Mouse (Mus musculus): ENCODE results near the gene Pip4k2b.
"Not testable (repeated sequence)": the region's sequence is repeated elsewhere in the genome, so short reads cannot be mapped to it uniquely, and the experiment has no call there.

The Pip4k2b gene

DNA sequence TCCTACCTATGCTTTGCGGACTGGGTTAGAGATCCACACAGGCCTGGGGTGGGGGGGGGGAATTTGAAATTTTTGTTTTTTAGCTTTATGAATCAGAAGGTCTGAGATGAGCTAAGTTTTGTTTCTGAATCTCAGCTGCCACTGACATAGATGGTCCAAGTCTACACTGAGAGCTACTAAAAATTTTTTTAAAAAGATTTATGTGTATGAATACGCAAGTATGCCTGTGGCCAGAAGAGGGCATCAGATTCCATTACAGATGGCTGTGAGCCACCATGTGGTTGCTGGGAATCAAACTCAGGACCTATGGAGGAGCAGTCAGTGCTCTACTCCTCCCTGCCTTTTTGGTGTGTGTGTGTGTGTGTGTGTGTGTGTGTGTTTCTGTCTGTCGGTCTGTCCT lies 30.1 kb downstream of the Pip4k2b start:
- DNase-seq = no peak

DNA sequence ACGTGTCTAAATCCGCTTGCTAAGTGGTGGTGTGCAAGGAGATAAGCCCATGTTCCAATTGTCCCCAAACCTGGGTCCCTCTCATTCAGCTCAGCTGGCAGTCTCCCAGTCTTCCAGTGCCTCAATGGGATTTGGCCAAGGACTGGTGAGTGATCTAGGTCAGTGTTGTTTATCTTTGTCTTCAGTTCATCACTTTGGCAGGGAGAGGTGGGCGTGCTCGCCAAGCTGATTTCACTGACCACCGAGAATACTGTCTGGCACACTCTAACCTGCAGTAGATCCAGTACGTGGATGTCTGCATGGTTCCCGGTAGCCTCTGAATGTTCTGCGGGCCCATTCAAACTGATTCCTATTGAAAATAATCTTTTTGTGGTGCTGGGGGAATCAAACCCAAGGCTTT lies 30.6 kb downstream of the Pip4k2b start:
- DNase-seq = no peak

GRCm38 (mm10) chr11:97712286-97712685 lies 32.2 kb downstream of the Pip4k2b start:
- DNase-seq = no peak

DNA sequence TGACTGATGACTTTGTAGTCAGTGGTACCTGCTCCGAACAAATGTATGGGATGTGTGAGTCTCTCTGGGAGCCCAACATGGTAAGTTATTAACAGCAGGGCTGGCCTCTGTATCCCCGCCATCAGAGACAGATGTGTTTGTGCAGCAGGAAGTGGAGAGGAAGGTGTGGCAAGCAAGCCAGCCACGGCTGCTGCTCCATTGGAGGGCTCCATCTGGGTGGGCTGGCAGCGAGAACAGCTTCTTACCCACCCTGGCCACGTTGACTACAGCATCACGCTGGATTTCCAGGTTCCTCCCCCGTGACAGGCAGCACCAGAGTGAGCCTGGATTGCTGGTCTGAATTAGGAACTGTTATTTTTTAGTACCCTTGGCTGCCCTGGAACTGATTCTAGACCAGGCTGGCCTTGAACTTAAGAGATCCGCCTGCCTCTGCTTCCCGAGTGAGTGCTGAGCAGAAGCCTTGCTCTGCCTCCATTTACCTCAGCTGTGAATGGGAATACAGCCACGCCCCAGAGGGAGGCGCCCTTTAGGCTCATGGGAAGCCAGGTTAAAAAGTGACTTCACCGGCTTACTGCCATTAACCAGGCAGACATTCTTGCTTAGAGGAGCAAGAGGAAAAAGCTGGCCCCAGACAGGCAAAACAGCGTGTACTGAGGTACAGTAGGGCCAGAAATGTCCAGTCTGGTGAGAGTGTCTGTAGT lies 33.2 kb downstream of the Pip4k2b start:
- no peak for DNase-seq

DNA sequence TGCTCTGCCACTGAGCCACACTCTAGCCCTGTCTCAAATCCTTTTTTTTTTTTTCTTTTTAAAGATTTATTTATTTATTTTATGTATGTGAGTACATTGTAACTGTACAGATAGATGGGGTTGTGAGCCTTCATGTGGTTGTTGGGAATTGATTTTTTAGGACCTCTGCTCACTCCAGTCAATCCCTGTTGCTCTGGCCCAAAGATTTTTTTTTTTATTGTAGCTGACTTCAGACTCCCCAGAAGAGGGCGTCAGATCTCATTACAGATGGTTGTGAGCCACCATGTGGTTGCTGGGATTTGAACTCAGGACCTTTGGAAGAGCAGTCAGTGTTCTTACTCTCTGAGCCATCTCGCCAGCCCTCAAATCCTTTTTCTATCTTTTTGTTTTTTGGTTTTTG lies 34.4 kb downstream of the Pip4k2b start:
- DNase-seq = not testable (repeated sequence)

GRCm38 (mm10) chr11:97703039-97703826 lies 41.3 kb downstream of the Pip4k2b start, which contains the start of gene Psmb3:
Gene Psmb3, plus strand, starts transcription at chr11:97703399.
- peak; percentile 92 to 98 for DNase-seq

- DNase-seq = peak; percentile 67 to 76
Observed at GRCm38 (mm10) chr11:97702393-97702745, 42.1 kb downstream of the Pip4k2b start.

DNA sequence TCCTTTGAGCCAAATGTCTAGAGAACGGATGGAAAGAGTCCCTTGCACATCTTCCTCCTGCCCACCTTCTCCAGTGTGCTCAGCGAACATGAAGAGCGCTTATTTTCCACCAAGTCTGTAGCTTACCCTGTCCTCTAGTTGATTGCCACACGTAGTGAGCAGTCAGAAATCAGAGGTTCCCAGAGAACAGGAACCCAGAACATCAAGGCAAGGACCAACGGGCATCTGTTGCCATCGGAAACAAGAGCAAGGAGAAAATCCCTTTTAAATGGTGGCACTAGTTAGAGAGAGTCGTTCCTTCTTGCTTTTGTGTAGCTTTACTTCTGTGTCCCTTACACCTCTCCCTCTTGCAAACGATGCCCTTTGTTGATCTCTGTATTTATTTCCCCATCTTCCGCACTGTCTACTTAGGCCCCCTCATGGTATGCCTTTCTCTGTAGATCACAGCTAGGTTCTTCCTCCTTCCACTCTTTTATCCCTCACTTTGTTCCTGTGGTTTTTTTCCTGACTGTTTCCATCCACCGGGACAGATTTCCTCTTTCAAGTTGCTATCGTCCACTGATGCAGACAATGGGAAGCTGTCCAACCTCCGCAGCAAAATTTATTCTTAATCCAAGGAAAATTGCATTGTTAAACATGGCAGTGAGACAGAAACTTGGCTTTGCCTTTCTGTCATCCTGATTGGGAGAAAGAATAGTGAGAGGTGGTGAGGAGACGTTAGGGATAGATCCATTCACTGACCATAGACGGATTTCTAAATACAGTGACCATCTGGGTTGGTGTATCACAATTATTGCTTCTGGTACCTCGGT lies 42.7 kb downstream of the Pip4k2b start:
- DNase-seq = no peak

GRCm38 (mm10) chr11:97700746-97701580 lies 43.5 kb downstream of the Pip4k2b start:
- no peak for DNase-seq

- peak in 1 of 2 experiments; percentile 33 for DNase-seq
Observed at GRCm38 (mm10) chr11:97700003-97700745, 44.3 kb downstream of the Pip4k2b start, which contains the start of gene Pcgf2. Gene Pcgf2, minus strand, starts transcription at chr11:97700497.

DNA sequence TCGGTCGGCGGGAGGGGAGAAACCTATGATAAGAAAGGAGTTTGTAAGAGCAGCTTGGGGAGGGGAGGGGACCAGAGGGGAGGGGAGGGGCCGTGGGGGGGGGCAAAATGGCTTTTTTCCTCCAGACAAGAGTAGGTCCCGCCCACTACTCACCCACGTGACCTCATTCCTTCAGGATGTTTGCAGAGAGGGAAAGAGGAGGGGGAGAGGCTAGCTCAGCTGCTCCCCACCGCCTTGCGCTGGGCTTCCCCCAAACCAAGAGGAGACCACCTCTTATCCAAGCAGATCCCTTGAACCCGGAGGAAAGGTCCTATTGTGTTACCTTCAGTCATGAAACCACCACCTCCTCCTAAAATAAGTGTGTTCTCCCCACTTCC lies 44.9 kb downstream of the Pip4k2b start:
- DNase-seq = no peak

DNA sequence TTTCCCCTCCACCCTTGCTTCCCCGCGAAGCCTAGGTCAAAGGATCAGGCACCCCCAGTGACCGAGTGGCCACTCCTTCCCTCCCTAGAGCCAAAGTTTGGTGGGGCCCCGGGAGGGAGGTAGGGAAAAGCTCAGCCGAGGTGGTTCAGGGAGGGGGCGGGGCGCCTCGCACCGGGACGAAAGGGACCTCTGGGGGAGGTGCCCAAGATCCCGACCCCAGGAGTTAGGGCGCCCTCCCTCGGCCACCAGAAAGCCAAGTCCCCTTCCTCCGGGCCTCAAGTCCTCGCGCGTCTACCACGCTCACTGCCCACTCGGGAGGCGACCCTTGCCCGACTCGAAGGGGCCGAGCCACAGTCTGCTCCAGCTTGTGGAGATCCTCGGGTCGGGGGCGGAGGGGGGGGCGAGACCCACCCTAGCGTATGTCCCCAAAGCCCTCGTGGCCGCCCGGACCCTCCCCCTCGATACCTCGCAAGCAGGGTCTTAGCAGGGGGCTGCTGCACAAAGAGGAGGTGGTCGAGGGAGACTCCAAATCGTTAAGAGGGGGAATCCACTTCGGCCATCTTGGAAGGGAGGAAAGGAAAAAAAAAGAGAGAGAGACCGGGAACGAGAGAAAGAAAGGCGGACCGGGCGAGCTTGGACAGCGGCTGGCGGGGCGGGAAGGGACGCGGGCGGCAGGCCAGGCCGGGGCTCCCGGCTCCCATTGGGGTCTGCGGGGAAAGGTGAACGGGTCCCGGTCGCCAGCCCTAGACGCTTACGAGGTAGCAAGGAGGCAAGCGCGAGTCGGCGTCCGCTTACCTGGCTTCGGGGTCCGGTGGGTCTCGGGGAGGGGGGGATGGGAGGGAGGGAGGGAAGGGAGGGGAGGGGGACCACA lies 45.5 kb downstream of the Pip4k2b start:
- peak in 1 of 2 experiments; percentile 21 for DNase-seq

GRCm38 (mm10) chr11:97697891-97698529 lies 46.5 kb downstream of the Pip4k2b start:
- DNase-seq = no peak

DNA sequence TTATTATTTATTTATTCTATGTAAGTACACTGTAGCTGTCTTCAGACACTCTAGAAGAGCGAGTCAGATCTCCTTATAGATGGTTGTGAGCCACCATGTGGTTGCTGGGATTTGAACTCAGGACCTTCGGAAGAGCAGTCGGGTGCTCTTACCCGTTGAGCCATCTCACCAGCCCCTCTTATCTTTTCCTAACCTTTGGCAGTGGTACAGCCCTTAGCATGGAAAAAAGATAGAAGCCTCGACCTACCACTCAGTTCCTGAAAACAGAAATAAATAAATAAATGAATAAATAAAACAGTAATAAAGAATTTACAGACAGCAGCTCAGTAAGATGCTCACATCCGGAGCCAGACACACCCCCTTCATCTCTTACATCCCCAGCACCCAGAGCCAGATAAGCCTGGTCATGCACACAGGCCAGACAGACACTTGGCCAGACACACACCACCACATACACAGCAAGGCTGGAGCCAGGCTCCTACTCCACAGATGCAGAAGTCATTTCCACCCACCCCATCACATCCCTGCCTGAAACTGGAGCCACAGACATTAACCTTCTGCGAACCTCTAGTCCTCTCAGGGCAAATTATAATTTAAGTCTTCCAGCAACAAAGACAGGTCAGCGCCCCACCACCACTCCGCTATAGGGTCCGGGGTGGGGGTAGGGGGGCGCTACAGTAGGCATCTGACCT lies 47.2 kb downstream of the Pip4k2b start:
- DNase-seq = no peak

GRCm38 (mm10) chr11:97696669-97697068 lies 47.8 kb downstream of the Pip4k2b start:
- DNase-seq = no peak

GRCm38 (mm10) chr11:97695712-97696401 lies 48.6 kb downstream of the Pip4k2b start:
- DNase-seq = no peak

DNA sequence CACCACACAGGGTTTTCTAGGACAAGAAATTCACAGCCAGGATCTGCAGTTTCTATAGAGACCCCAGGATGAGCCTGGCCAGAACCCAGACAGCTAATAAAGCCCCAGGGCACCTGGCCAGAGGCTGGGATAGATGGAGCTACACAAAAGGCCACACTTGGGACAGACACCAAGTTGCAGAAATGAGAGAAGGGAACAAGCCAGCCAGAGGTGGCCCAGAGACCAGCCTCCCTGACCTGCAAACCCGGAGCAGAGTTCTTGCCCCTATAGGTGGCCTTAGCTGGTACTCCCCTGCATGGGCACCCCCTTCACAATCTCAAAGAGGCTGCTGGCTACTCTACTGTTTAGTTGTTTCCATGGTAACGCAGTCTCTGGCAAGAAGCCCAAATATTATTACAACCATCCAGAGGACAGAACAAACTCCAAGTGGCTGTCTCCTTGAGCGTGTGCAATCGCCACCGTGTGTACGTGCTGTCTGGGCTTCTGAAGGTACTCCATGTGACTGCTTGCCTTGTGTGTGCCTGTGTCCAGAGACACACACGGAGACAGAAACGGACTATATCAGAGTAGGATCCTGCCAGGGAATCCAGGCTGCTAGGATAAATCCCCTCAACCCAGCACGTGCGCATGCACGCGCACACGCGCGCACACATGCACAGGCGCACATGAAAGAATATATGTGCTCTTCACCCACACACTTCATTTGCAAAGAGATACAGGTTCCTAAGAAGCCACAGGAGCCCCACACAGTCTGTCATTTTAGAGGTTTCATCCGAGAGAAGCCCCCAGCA lies 49.4 kb downstream of the Pip4k2b start:
- no peak for DNase-seq

GRCm38 (mm10) chr11:97694435-97694834 lies 50.1 kb downstream of the Pip4k2b start:
- DNase-seq = no peak

Measured in thymus, adult 18-20 months (tissue).